Mouse (Mus musculus): ENCODE results near the gene Olfr474. TPM values are rescaled to one million over a fixed set of nuclear protein-coding genes. Genes with fewer than 3 reads are reported as not detected.
"Not testable (repeated sequence)": the region's sequence is repeated elsewhere in the genome, so short reads cannot be mapped to it uniquely, and the experiment has no call there.

The Olfr474 gene
- not detected in 2 replicates for polyA plus RNA-seq (2014; fragmentation: Nextera tagmentation; extraction: Ambion mirVana)

- Histone ChIP-seq H3K9ac (no peak within 1 kb of the TSS), H3K27ac (no peak within 1 kb of the TSS), H3K36me3 (replicated peaks; ENCODE audit: control insufficient read depth, insufficient read depth) (no peaks in the 10 kb centered on the region), H3K4me1 (replicated peaks; ENCODE audit: control insufficient read depth, insufficient read depth, low read length) (no peaks in the 10 kb centered on the region), H3K27me3 (ENCODE audit: control insufficient read depth, insufficient read depth, low read length) (no peaks in the 10 kb centered on the region), H3K4me3 (replicated peaks; ENCODE audit: low read length) (no peak within 1 kb of the TSS), H3K9me3 (ENCODE audit: control insufficient read depth, low read length) (no peaks in the 10 kb centered on the region), H3K4me2 (replicated peaks) (no peak within 1 kb of the TSS)
- ATAC-seq (ENCODE audit: low FRiP score) (no peak), DNase-seq (ENCODE audit: low spot score) (no peak)
- WGBS = 94% methylated on average over 1 of the region's 1 CpGs
These were observed at the start of gene Olfr474 for GRCm38 (mm10) chr7:107954343-107954742. Gene Olfr474 (plus strand): TSS chr7:107954643.

GRCm38 (mm10) chr7:107930146-107930545 is 24.3 kb upstream of the Olfr474 start, which contains the start of gene Olfr473:
Gene Olfr473 (plus strand): TSS chr7:107930446.
- H3K9me3 ChIP-seq (ENCODE audit: control insufficient read depth, low read length) = no peaks in the 10 kb centered on the region
- ATAC-seq (ENCODE audit: low FRiP score) (no peak), DNase-seq (ENCODE audit: low spot score) (no peak)
- H3K27me3 ChIP-seq (ENCODE audit: control insufficient read depth, insufficient read depth, low read length) = no peaks in the 10 kb centered on the region
- no peak within 1 kb of the TSS for H3K9ac ChIP-seq
- no peaks in the 10 kb centered on the region for H3K36me3 ChIP-seq (replicated peaks; ENCODE audit: control insufficient read depth, insufficient read depth)
- H3K27ac ChIP-seq = no peak within 1 kb of the TSS
- H3K4me1 ChIP-seq (replicated peaks; ENCODE audit: control insufficient read depth, insufficient read depth, low read length) = no peaks in the 10 kb centered on the region
- no peak within 1 kb of the TSS for H3K4me3 ChIP-seq (replicated peaks; ENCODE audit: low read length)
- 97% methylated on average over 1 of the region's 1 CpGs for WGBS
- no peak within 1 kb of the TSS for H3K4me2 ChIP-seq (replicated peaks)

- not testable (repeated sequence) for H3K27me3 ChIP-seq (ENCODE audit: control insufficient read depth, insufficient read depth, low read length); H3K9ac ChIP-seq; H3K4me3 ChIP-seq (replicated peaks; ENCODE audit: low read length); DNase-seq (ENCODE audit: low spot score); H3K4me2 ChIP-seq (replicated peaks); H3K9me3 ChIP-seq (ENCODE audit: control insufficient read depth, low read length); H3K27ac ChIP-seq; ATAC-seq (ENCODE audit: low FRiP score); H3K4me1 ChIP-seq (replicated peaks; ENCODE audit: control insufficient read depth, insufficient read depth, low read length); H3K36me3 ChIP-seq (replicated peaks; ENCODE audit: control insufficient read depth, insufficient read depth)
- WGBS = 99% methylated on average over 12 of the region's 12 CpGs
These were observed 1.9 kb upstream of the Olfr474 start for GRCm38 (mm10) chr7:107952539-107952938.

DNA sequence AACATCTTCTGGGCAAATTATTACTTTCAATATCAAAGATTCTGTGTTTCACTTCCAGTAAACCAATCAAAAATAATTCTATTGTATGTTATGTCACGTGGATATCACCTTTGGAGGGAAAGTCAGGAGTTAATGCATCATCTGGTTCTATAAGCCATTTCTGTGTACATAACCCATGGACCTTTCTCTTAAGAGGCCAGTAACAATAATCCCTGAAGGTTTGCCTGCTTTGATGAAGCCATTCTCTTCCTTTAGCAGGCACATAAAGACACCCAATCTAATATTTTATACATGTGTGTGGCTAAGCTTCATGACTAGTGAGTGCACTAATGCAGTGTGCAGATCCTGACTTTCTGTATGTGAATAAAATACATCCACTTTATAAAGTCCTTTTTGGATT is 10.1 kb downstream of the Olfr474 start, which contains the start of gene Olfr476:
TSS of gene Olfr476 (plus strand) at position 301 of the 400 bp plus-strand sequence.
- no peak for ATAC-seq (ENCODE audit: low FRiP score)

DNA sequence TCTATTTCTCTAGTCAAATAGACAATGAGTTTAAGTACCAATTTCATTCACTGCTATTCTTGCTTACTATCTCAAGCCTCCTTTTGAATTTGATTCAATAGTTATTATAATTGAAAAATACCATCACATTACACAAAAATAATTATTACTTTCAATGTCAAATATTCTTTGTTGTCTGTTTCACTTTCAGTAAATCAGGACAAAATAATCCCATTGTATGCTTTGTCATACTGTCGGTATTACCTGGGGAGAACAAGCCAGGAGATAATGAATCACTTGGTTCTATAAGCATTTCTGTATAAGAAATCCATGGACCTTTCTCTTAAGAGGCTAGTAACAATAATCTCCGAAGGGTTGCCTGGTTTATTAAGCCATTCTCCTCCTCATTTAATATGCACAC is 31.9 kb downstream of the Olfr474 start, which contains the start of gene Olfr477:
TSS of gene Olfr477 (plus strand) at position 301 of the 400 bp plus-strand sequence.
- Histone ChIP-seq H3K4me2 (replicated peaks) (no peak within 1 kb of the TSS), H3K9me3 (ENCODE audit: control insufficient read depth, low read length) (no peaks in the 10 kb centered on the region), H3K27ac (no peak within 1 kb of the TSS), H3K27me3 (ENCODE audit: control insufficient read depth, insufficient read depth, low read length) (no peaks in the 10 kb centered on the region), H3K36me3 (replicated peaks; ENCODE audit: control insufficient read depth, insufficient read depth) (no peaks in the 10 kb centered on the region), H3K4me1 (replicated peaks; ENCODE audit: control insufficient read depth, insufficient read depth, low read length) (no peaks in the 10 kb centered on the region), H3K4me3 (replicated peaks; ENCODE audit: low read length) (no peak within 1 kb of the TSS), H3K9ac (no peak within 1 kb of the TSS)
- no peak for DNase-seq (ENCODE audit: low spot score)
- 89% methylated on average over 2 of the region's 2 CpGs for WGBS
- ATAC-seq (ENCODE audit: low FRiP score) = no peak

More for the DNA sequence above, 10.1 kb downstream of the Olfr474 start, which contains the start of gene Olfr476:
- Histone ChIP-seq H3K4me3 (replicated peaks; ENCODE audit: low read length) (no peak within 1 kb of the TSS), H3K36me3 (replicated peaks; ENCODE audit: control insufficient read depth, insufficient read depth) (no peaks in the 10 kb centered on the region), H3K27ac (no peak within 1 kb of the TSS), H3K9ac (no peak within 1 kb of the TSS), H3K4me1 (replicated peaks; ENCODE audit: control insufficient read depth, insufficient read depth, low read length) (no peaks in the 10 kb centered on the region), H3K27me3 (ENCODE audit: control insufficient read depth, insufficient read depth, low read length) (no peaks in the 10 kb centered on the region), H3K4me2 (replicated peaks) (no peak within 1 kb of the TSS), H3K9me3 (ENCODE audit: control insufficient read depth, low read length) (no peaks in the 10 kb centered on the region)
- 68% methylated on average over 1 of the region's 1 CpGs for WGBS
- no peak for DNase-seq (ENCODE audit: low spot score)

Other genes with a start within 250 kb of the Olfr474 start
- 0.11 and 0.12 TPM in 2 replicates for gene Cyb5r2, start 196.6 kb upstream of the Olfr474 start, polyA plus RNA-seq (2014; fragmentation: Nextera tagmentation; extraction: Ambion mirVana)
- gene Ovch2, start 153.4 kb upstream of the Olfr474 start, polyA plus RNA-seq (2014; fragmentation: Nextera tagmentation; extraction: Ambion mirVana) = not detected in 2 replicates
- not detected in 2 replicates for gene Olfr467, start 142.4 kb upstream of the Olfr474 start, polyA plus RNA-seq (2014; fragmentation: Nextera tagmentation; extraction: Ambion mirVana)
- gene Olfr469, start 129.1 kb upstream of the Olfr474 start, polyA plus RNA-seq (2014; fragmentation: Nextera tagmentation; extraction: Ambion mirVana) = not detected in 2 replicates
- gene Olfr470, start 107.2 kb upstream of the Olfr474 start, polyA plus RNA-seq (2014; fragmentation: Nextera tagmentation; extraction: Ambion mirVana) = not detected in 2 replicates
- gene Olfr472, start 56.7 kb upstream of the Olfr474 start, polyA plus RNA-seq (2014; fragmentation: Nextera tagmentation; extraction: Ambion mirVana) = not detected in 2 replicates
- not detected in 2 replicates for gene Olfr473, start 24.2 kb upstream of the Olfr474 start, polyA plus RNA-seq (2014; fragmentation: Nextera tagmentation; extraction: Ambion mirVana)
- not detected in 2 replicates for gene Olfr476, start 10.2 kb downstream of the Olfr474 start, polyA plus RNA-seq (2014; fragmentation: Nextera tagmentation; extraction: Ambion mirVana)
- gene Olfr477, start 32.0 kb downstream of the Olfr474 start, polyA plus RNA-seq (2014; fragmentation: Nextera tagmentation; extraction: Ambion mirVana) = not detected in 2 replicates
- gene Olfr478, start 79.3 kb downstream of the Olfr474 start, polyA plus RNA-seq (2014; fragmentation: Nextera tagmentation; extraction: Ambion mirVana) = not detected in 2 replicates
- gene Olfr479, start 96.0 kb downstream of the Olfr474 start, polyA plus RNA-seq (2014; fragmentation: Nextera tagmentation; extraction: Ambion mirVana) = not detected in 2 replicates
- gene Olfr480, start 112.7 kb downstream of the Olfr474 start, polyA plus RNA-seq (2014; fragmentation: Nextera tagmentation; extraction: Ambion mirVana) = not detected in 2 replicates
- gene Olfr481, start 125.2 kb downstream of the Olfr474 start, polyA plus RNA-seq (2014; fragmentation: Nextera tagmentation; extraction: Ambion mirVana) = not detected in 2 replicates
- gene Olfr482, start 142.9 kb downstream of the Olfr474 start, polyA plus RNA-seq (2014; fragmentation: Nextera tagmentation; extraction: Ambion mirVana) = 0.13 TPM in 1 of 2 replicates, not detected in the other
- not detected in 2 replicates for gene Olfr483, start 146.2 kb downstream of the Olfr474 start, polyA plus RNA-seq (2014; fragmentation: Nextera tagmentation; extraction: Ambion mirVana)
- not detected in 2 replicates for gene Olfr484, start 172.8 kb downstream of the Olfr474 start, polyA plus RNA-seq (2014; fragmentation: Nextera tagmentation; extraction: Ambion mirVana)
- not detected in 2 replicates for gene Olfr485, start 205.2 kb downstream of the Olfr474 start, polyA plus RNA-seq (2014; fragmentation: Nextera tagmentation; extraction: Ambion mirVana)
- gene Olfr486, start 218.1 kb downstream of the Olfr474 start, polyA plus RNA-seq (2014; fragmentation: Nextera tagmentation; extraction: Ambion mirVana) = not detected in 2 replicates

Measured in hindbrain, embryonic 14.5 days (tissue).